Mouse (Mus musculus) intestine, embryonic 15.5 days (tissue): ENCODE results near the gene 4930579F01Rik. TPM values are rescaled to one million over a fixed set of nuclear protein-coding genes. Genes with fewer than 3 reads are reported as not detected.

ENCODE experiments used
- ATAC-seq: fragments of 200-750 bp; cut with Nextera tagmentation; 2 replicates; pipeline ENCODE4 v1.8.0; 2017; ENCODE audit warnings: moderate TSS enrichment, moderate library complexity
- H3K27ac ChIP-seq: fragments of 300-500 bp; sonication (generic); 2 replicates; pipeline ENCODE4 v1.5.1; 2015; ENCODE audit warnings: mild to moderate bottlenecking, inconsistent platforms
- H3K27me3 ChIP-seq: fragments of 300-500 bp; sonication (generic); replicated peaks from 2 replicates; pipeline ENCODE4 v1.6.1; 2015; ENCODE audit warnings: inconsistent platforms
- H3K36me3 ChIP-seq: fragments of 300-500 bp; sonication (generic); 2 replicates; pipeline ENCODE4 v1.6.1; 2015; ENCODE audit warnings: inconsistent platforms
- H3K4me1 ChIP-seq: fragments of 300-500 bp; sonication (generic); replicated peaks from 2 replicates; pipeline ENCODE4 v1.6.1; 2015; ENCODE audit warnings: inconsistent platforms
- H3K4me2 ChIP-seq: fragments of 300-500 bp; sonication (generic); replicated peaks from 2 replicates; pipeline ENCODE4 v1.6.1; 2015; ENCODE audit warnings: mild to moderate bottlenecking, inconsistent platforms
- H3K4me3 ChIP-seq: fragments of 300-500 bp; sonication (generic); replicated peaks from 2 replicates; pipeline ENCODE4 v1.5.1; 2015; ENCODE audit warnings: inconsistent platforms
- H3K9ac ChIP-seq: fragments of 300-500 bp; sonication (generic); 2 replicates; pipeline ENCODE4 v1.6.1; 2015; ENCODE audit warnings: inconsistent platforms
- H3K9me3 ChIP-seq: fragments of 300-500 bp; sonication (generic); 2 replicates; pipeline ENCODE4 v1.6.1; 2016; ENCODE audit warnings: inconsistent platforms
- WGBS: fragments of 180-500 bp; shearing (Covaris S2); methylation state at CpG from one replicate; pipeline ENCODE4 v1.1.7; 2015; 5-methylcytosine and 5-hydroxymethylcytosine counted together
- polyA plus RNA-seq: library from polyadenylated mRNA; unstranded; fragments of >200 nt; fragmentation: Nextera tagmentation; extraction: Ambion mirVana; gene quantifications from 2 replicates; pipeline ENCODE4 v1.2.1, GENCODE M21; 2015

4930579F01Rik gene
- polyA plus RNA-seq, 1 experiment from 2014 or later = 0.20 TPM

GRCm38 (mm10) chr3:138227782-138228181 is 34.2 kb upstream of the 4930579F01Rik start:
- H3K27ac ChIP-seq = no peak overlapping the region
- no peak overlapping the region for H3K4me3 ChIP-seq
- ATAC-seq = no peak
- no peaks in the 10 kb centered on the region for H3K9me3 ChIP-seq
- H3K27me3 ChIP-seq = no peaks in the 10 kb centered on the region
- H3K9ac ChIP-seq = no peak overlapping the region
- no peaks in the 10 kb centered on the region for H3K36me3 ChIP-seq
- no peak overlapping the region for H3K4me2 ChIP-seq
- WGBS = 93% methylated on average over 8 of the region's 8 CpGs
- no peaks in the 10 kb centered on the region for H3K4me1 ChIP-seq

GRCm38 (mm10) chr3:138227082-138227481 is 33.5 kb upstream of the 4930579F01Rik start:
- Histone ChIP-seq H3K27ac (no peak overlapping the region), H3K36me3 (no peaks in the 10 kb centered on the region), H3K4me2 (no peak overlapping the region), H3K9ac (no peak overlapping the region), H3K9me3 (no peaks in the 10 kb centered on the region), H3K4me1 (no peaks in the 10 kb centered on the region), H3K4me3 (no peak overlapping the region), H3K27me3 (no peaks in the 10 kb centered on the region)
- 90% methylated on average over 2 of the region's 2 CpGs for WGBS
- no peak for ATAC-seq

DNA sequence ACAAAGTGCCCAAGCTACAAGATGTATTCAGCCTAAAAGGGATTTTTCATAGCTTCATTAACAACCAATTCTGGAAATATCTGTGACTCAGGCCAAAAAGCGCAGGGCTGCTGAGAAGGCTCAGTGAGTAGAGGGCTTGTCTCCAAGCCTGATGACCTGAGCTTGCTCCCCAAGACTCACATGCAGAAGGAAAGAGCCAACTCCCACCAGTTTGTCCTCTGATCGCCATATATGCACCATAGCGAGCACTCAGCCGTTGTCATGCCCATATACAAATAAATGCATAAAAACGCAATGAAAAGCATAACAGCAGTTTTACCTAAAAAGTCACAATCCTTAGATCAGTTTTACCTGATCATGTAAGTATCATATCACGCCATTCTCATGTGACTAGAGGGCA is 32.9 kb upstream of the 4930579F01Rik start:
- WGBS = 93% methylated on average over 6 of the region's 6 CpGs
- no peak overlapping the region for H3K9ac ChIP-seq
- H3K9me3 ChIP-seq = no peaks in the 10 kb centered on the region
- H3K4me3 ChIP-seq = no peak overlapping the region
- no peak overlapping the region for H3K27ac ChIP-seq
- no peaks in the 10 kb centered on the region for H3K27me3 ChIP-seq
- no peak for ATAC-seq
- H3K36me3 ChIP-seq = no peaks in the 10 kb centered on the region
- no peak overlapping the region for H3K4me2 ChIP-seq
- H3K4me1 ChIP-seq = no peaks in the 10 kb centered on the region

DNA sequence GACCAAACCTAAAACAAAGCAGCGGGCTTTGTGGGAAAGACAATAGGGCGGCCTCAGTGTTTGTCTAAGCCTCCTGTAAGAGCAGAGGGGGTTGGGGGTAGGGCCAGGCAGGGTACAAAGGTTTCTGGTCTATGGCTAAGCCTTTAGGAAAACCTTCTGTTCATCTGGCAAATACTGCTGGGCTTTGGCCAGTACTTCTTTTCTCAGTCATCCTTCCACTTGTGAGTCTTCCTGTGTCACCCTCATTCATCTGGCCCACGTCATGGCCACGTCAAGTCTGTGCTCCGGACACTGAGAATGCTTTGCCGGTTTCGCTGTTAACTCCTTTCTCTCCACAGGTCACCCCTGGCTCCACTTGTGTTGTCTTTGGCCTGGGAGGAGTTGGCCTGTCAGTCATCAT is 32.2 kb upstream of the 4930579F01Rik start:
- Histone ChIP-seq H3K9ac (no peak overlapping the region), H3K27me3 (no peaks in the 10 kb centered on the region), H3K4me3 (no peak overlapping the region), H3K4me1 (no peaks in the 10 kb centered on the region), H3K9me3 (no peaks in the 10 kb centered on the region), H3K4me2 (no peak overlapping the region), H3K36me3 (no peaks in the 10 kb centered on the region), H3K27ac (no peak overlapping the region)
- WGBS = 63% methylated on average over 7 of the region's 7 CpGs
- peak; percentile 54 for ATAC-seq

DNA sequence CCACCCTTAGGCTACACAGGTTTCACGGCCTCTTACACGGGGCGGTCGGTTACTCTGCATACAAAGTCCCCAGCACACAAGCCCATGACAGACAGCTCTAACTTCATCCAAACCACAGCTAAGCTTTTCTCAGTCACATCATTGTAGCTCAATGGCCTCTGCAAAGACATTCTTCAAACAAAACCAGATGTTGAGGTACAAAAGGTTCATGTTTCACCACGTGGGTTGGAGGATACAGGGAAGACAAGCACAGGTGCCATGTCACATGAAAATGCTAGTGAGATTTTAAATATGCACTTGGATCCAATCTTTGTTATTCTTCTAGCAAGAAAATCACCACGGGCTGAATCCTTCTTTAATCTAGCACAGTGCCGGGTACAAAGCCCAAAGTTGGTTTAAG is 31.7 kb upstream of the 4930579F01Rik start:
- Histone ChIP-seq H3K9ac (no peak overlapping the region), H3K27ac (no peak overlapping the region), H3K9me3 (no peaks in the 10 kb centered on the region), H3K4me3 (no peak overlapping the region), H3K36me3 (no peaks in the 10 kb centered on the region), H3K4me1 (no peaks in the 10 kb centered on the region), H3K27me3 (no peaks in the 10 kb centered on the region), H3K4me2 (no peak overlapping the region)
- 81% methylated on average over 6 of the region's 7 CpGs for WGBS
- ATAC-seq = 0 out of 2 replicates have a peak, but pooled peaks have one; percentile 2

- H3K27ac ChIP-seq = no peak overlapping the region
- no peak for ATAC-seq
- no peak overlapping the region for H3K4me3 ChIP-seq
- H3K36me3 ChIP-seq = no peaks in the 10 kb centered on the region
- H3K9ac ChIP-seq = no peak overlapping the region
- 85% methylated on average over 13 of the region's 13 CpGs for WGBS
- no peaks in the 10 kb centered on the region for H3K4me1 ChIP-seq
- no peak overlapping the region for H3K4me2 ChIP-seq
- H3K27me3 ChIP-seq = no peaks in the 10 kb centered on the region
- no peaks in the 10 kb centered on the region for H3K9me3 ChIP-seq
Observed at GRCm38 (mm10) chr3:138224363-138224954, 30.8 kb upstream of the 4930579F01Rik start.

- Histone ChIP-seq H3K4me1 (no peaks in the 10 kb centered on the region), H3K4me3 (no peak overlapping the region), H3K9me3 (no peaks in the 10 kb centered on the region), H3K27me3 (no peaks in the 10 kb centered on the region), H3K4me2 (no peak overlapping the region), H3K9ac (no peak overlapping the region), H3K27ac (no peak overlapping the region), H3K36me3 (no peaks in the 10 kb centered on the region)
- ATAC-seq = peak; percentile 77
- 56% methylated on average over 5 of the region's 5 CpGs for WGBS
Observed at GRCm38 (mm10) chr3:138222952-138223351, 29.3 kb upstream of the 4930579F01Rik start.

DNA sequence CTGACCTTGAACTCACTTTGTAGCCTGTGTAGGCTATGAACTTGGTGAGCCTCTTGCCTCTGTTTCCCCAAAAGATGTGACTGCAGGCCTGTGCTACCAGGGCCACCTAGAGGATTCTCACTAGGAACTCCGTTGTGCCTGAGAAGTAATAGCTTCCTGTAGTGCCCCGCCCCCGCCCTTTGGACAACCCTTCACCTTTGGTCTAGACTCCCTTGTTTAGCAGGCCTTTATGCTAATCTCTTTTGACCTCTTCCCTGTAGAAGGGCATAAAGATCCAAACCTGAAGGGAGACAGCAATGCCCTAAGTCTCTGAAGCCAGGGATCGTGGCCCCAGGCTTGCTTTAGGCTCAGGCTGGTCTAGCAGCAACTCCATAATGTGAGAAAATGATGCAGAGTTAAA is 28.9 kb upstream of the 4930579F01Rik start:
- H3K36me3 ChIP-seq = no peaks in the 10 kb centered on the region
- H3K27ac ChIP-seq = no peak overlapping the region
- H3K4me2 ChIP-seq = no peak overlapping the region
- H3K4me1 ChIP-seq = no peaks in the 10 kb centered on the region
- WGBS = 61% methylated on average over 4 of the region's 4 CpGs
- H3K9ac ChIP-seq = no peak overlapping the region
- no peak overlapping the region for H3K4me3 ChIP-seq
- H3K9me3 ChIP-seq = no peaks in the 10 kb centered on the region
- peak; percentile 54 for ATAC-seq
- H3K27me3 ChIP-seq = no peaks in the 10 kb centered on the region

DNA sequence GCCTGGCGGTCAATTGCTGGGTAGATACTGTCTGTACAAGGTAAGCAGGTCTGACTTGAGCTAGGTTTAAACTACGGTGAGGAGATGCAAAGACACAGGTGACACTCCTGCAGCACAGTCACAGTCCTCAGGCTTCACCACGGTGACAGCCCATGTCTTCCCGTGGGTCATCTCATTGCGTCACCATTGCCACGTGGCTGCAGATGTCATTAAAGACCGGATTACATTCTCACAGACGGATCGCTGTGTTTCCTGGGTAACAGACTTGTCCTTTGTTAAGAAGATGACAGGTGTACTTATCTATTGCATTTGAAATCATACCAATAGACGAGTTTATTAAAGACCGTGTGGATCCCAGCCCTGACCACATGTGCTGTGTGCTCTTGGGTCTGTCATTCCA is 27.5 kb upstream of the 4930579F01Rik start:
- Histone ChIP-seq H3K27ac (no peak overlapping the region), H3K36me3 (no peaks in the 10 kb centered on the region), H3K4me1 (no peaks in the 10 kb centered on the region), H3K4me3 (no peak overlapping the region), H3K9ac (no peak overlapping the region), H3K9me3 (no peaks in the 10 kb centered on the region), H3K4me2 (no peak overlapping the region), H3K27me3 (no peaks in the 10 kb centered on the region)
- ATAC-seq = no peak
- 89% methylated on average over 11 of the region's 11 CpGs for WGBS

DNA sequence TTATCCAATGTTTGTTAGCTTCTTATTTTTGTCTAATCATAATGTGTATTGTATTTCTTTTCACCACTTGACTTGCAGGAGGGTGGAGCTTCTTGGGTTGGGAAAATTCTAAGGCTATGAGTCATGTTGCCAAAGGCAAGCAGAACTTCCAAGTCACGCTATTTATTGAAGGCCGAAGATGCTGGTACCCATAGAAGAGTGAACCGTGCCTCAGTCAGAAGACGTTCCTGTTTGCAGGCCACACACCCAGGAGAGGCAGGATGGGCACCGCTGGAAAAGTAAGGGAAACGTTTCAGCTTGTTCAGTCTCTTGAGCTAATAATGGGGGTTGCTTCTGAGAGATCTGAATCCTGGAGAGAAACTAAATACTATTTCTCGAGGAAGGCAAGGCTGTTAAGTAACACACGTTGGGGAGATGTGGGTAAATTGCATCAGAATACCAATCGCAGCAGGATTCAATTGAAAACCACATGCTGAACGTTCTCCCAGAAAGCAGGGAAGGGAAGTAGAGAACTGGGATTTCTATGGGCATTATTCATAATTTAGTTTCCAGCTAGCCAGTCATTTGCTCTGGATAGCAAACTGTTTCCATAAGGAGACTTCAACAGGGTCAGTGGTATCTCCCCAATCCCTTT is 24.1 kb upstream of the 4930579F01Rik start, which contains the start of gene Adh7:
Adh7 (plus strand) TSS at position 130 of the 634 bp plus-strand sequence.
- no peaks in the 10 kb centered on the region for H3K27me3 ChIP-seq
- WGBS = 80% methylated on average over 10 of the region's 10 CpGs
- no peaks in the 10 kb centered on the region for H3K4me1 ChIP-seq
- no peaks in the 10 kb centered on the region for H3K36me3 ChIP-seq
- H3K27ac ChIP-seq = no peak within 1 kb of the TSS
- H3K9me3 ChIP-seq = no peaks in the 10 kb centered on the region
- H3K4me2 ChIP-seq = no peak within 1 kb of the TSS
- no peak for ATAC-seq
- H3K9ac ChIP-seq = no peak within 1 kb of the TSS
- H3K4me3 ChIP-seq = no peak within 1 kb of the TSS

DNA sequence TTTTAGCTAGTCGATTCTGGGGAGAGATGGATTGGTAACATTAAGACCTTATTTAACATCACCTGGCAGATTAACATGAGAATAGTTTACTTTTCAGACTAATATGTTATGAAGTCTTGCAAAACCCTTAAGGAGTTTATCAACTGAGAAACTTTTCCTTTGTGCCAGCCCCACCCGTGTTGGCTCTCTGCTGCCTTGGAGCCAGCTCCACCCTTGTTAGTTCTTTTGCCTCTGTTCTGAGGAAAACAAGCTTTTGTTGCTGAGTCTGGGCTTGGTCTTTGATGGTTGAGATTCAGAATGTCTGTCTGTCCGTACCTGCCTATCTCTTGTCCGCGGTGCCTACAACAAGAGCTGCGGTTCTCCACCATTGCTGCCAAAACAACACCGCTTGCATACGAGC is 22.5 kb upstream of the 4930579F01Rik start:
- H3K4me2 ChIP-seq = no peak overlapping the region
- no peak overlapping the region for H3K4me3 ChIP-seq
- no peak for ATAC-seq
- H3K4me1 ChIP-seq = no peaks in the 10 kb centered on the region
- WGBS = 75% methylated on average over 8 of the region's 8 CpGs
- no peak overlapping the region for H3K27ac ChIP-seq
- no peaks in the 10 kb centered on the region for H3K9me3 ChIP-seq
- H3K9ac ChIP-seq = no peak overlapping the region
- no peaks in the 10 kb centered on the region for H3K27me3 ChIP-seq
- no peaks in the 10 kb centered on the region for H3K36me3 ChIP-seq

DNA sequence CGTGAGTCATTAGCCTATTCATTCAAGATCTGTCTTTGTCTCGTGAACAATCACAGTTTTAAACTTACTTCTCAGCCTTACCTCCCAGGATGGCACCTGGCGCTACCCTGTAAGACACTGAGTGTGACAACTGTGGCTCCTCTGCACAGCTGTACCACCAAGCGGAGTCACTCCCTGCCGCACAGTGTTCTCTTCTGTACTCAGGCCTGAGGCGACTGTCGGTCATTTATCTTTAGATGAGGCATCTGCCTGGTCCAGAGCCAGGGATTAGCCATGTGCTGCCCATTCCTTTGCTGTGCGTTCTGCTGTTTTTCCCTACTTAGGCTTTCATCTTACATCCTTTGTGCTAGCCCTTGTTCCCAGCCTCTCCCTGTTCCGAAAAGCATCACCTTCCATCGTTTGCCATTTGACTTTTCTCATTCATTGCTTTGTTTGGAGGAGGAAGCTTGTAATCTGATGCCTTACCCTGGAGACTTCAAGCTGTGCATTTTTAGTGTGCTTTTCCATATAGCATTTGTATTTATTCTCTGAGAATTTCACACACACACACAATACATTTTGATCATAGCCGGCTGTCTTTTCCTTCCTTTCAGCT is 21.9 kb upstream of the 4930579F01Rik start:
- Histone ChIP-seq H3K4me1 (no peaks in the 10 kb centered on the region), H3K9me3 (no peaks in the 10 kb centered on the region), H3K9ac (no peak overlapping the region), H3K4me2 (no peak overlapping the region), H3K27me3 (no peaks in the 10 kb centered on the region), H3K27ac (no peak overlapping the region), H3K36me3 (no peaks in the 10 kb centered on the region), H3K4me3 (no peak overlapping the region)
- 50% methylated on average over 11 of the region's 11 CpGs for WGBS
- ATAC-seq = no peak
